Mouse (Mus musculus): Measurements from ENCODE around the gene Hist1h2bm. TPM values are rescaled to one million over a fixed set of nuclear protein-coding genes. Genes with fewer than 3 reads are reported as not detected.
A peak's percentile ranks its signal among the peaks of the same experiment; 100 is the strongest.
"Not testable (repeated sequence)": the region's sequence is repeated elsewhere in the genome, so short reads cannot be mapped to it uniquely, and the experiment has no call there.

The Hist1h2bm gene
- 0.39 and 1.7 TPM in 2 replicates for polyA plus RNA-seq (2015; fragmentation: Nextera tagmentation; extraction: Ambion mirVana)

- peak within 1 kb of the TSS; percentile 50 for H3K9ac ChIP-seq
- peak; percentile 98 for ATAC-seq (replicated peaks)
- peaks cover 25% of the 10 kb centered on the region for H3K4me1 ChIP-seq
- WGBS: under 1% methylated on average over 37 of the region's 37 CpGs
- peak within 1 kb of the TSS; percentile 45 for H3K4me3 ChIP-seq
- H3K27me3 ChIP-seq (replicated peaks); H3K9me3 ChIP-seq; H3K36me3 ChIP-seq (replicated peaks): not testable (repeated sequence)
- peak within 1 kb of the TSS; percentile 69 for H3K4me2 ChIP-seq
- peak within 1 kb of the TSS; percentile 87 for H3K27ac ChIP-seq
These were observed at the start of gene Hist1h2bm for GRCm38 (mm10) chr13:21721757-21722372. Hist1h2bm (plus strand) TSS chr13:21722044.

GRCm38 (mm10) chr13:21677305-21677704 is 44.5 kb upstream of the Hist1h2bm start, which contains the start of gene Olfr1360:
Olfr1360 (minus strand) TSS chr13:21677405.
- H3K27ac ChIP-seq: no peak within 1 kb of the TSS
- no peak within 1 kb of the TSS for H3K4me3 ChIP-seq
- H3K27me3 ChIP-seq (replicated peaks): no peaks in the 10 kb centered on the region
- H3K4me1 ChIP-seq: no peaks in the 10 kb centered on the region
- no peak within 1 kb of the TSS for H3K4me2 ChIP-seq
- no peaks in the 10 kb centered on the region for H3K9me3 ChIP-seq
- H3K36me3 ChIP-seq (replicated peaks): no peaks in the 10 kb centered on the region
- no peak within 1 kb of the TSS for H3K9ac ChIP-seq
- ATAC-seq (replicated peaks): no peak
- WGBS: 88% methylated on average over 2 of the region's 2 CpGs

GRCm38 (mm10) chr13:21697811-21698210 is 24.0 kb upstream of the Hist1h2bm start, which contains the start of gene Olfr1359:
Olfr1359 (plus strand) TSS chr13:21698111.
- H3K9me3 ChIP-seq: no peaks in the 10 kb centered on the region
- no peak within 1 kb of the TSS for H3K9ac ChIP-seq
- no peaks in the 10 kb centered on the region for H3K36me3 ChIP-seq (replicated peaks)

DNA sequence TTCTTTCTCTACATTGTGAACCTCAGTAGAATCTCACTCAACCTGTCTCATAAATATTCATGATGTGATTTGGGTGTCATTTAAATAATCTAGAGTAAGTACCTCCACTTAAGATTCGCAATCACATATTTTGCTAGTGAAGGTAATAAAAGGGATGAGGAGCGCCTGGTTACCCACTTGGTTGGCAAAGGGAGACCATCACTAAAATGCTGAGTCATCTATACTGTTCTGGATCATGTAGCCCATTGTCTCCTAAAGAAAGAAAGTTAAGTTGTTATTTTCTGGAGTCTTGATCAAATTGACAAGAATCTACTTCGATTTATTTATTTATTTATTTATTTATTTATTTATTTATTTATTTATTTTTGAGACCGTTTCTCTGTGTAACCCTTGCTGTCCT is 15.2 kb upstream of the Hist1h2bm start:
- Histone ChIP-seq H3K27me3 (replicated peaks) (no peaks in the 10 kb centered on the region), H3K36me3 (replicated peaks) (no peaks in the 10 kb centered on the region), H3K9me3 (no peaks in the 10 kb centered on the region), H3K4me3 (no peak overlapping the region), H3K4me1 (no peaks in the 10 kb centered on the region), H3K4me2 (no peak overlapping the region), H3K27ac (no peak overlapping the region), H3K9ac (no peak overlapping the region)
- WGBS: 77% methylated on average over 4 of the region's 4 CpGs
- ATAC-seq (replicated peaks): no peak

More at GRCm38 (mm10) chr13:21697811-21698210, 24.0 kb upstream of the Hist1h2bm start, which contains the start of gene Olfr1359:
- H3K4me1 ChIP-seq: no peaks in the 10 kb centered on the region
- ATAC-seq (replicated peaks): no peak
- no peak within 1 kb of the TSS for H3K4me3 ChIP-seq
- H3K4me2 ChIP-seq: no peak within 1 kb of the TSS
- H3K27me3 ChIP-seq (replicated peaks): no peaks in the 10 kb centered on the region
- no peak within 1 kb of the TSS for H3K27ac ChIP-seq

GRCm38 (mm10) chr13:21710031-21710711 is 11.7 kb upstream of the Hist1h2bm start:
- Histone ChIP-seq H3K36me3 (replicated peaks) (no peaks in the 10 kb centered on the region), H3K27me3 (replicated peaks) (no peaks in the 10 kb centered on the region), H3K4me2 (peak overlapping the region; percentile 77), H3K9ac (peak overlapping the region; percentile 31), H3K4me1 (peaks cover 4% of the 10 kb centered on the region), H3K4me3 (peak overlapping the region; percentile 47), H3K9me3 (no peaks in the 10 kb centered on the region), H3K27ac (peak overlapping the region; percentile 63)
- 0% methylated on average over 32 of the region's 32 CpGs for WGBS
- peak; percentile 88 for ATAC-seq (replicated peaks)

GRCm38 (mm10) chr13:21710821-21711525 is 10.9 kb upstream of the Hist1h2bm start:
- H3K27ac ChIP-seq: no peak overlapping the region
- WGBS: 2% methylated on average over 22 of the region's 22 CpGs
- H3K27me3 ChIP-seq (replicated peaks): no peaks in the 10 kb centered on the region
- H3K4me2 ChIP-seq: peak overlapping the region; percentile 77
- ATAC-seq (replicated peaks): peak; percentile 89
- H3K9ac ChIP-seq: peak overlapping the region; percentile 29
- H3K36me3 ChIP-seq (replicated peaks): no peaks in the 10 kb centered on the region
- H3K4me1 ChIP-seq: peaks cover 9% of the 10 kb centered on the region
- H3K9me3 ChIP-seq: no peaks in the 10 kb centered on the region
- peak overlapping the region; percentile 47 for H3K4me3 ChIP-seq

- H3K4me2 ChIP-seq: peak overlapping the region; percentile 77
- no peak overlapping the region for H3K27ac ChIP-seq
- no peaks in the 10 kb centered on the region for H3K36me3 ChIP-seq (replicated peaks)
- 23% methylated on average over 4 of the region's 4 CpGs for WGBS
- H3K9ac ChIP-seq: no peak overlapping the region
- ATAC-seq (replicated peaks): no peak
- peak overlapping the region; percentile 47 for H3K4me3 ChIP-seq
- peaks cover 9% of the 10 kb centered on the region for H3K4me1 ChIP-seq
- no peaks in the 10 kb centered on the region for H3K27me3 ChIP-seq (replicated peaks)
- H3K9me3 ChIP-seq: no peaks in the 10 kb centered on the region
These were observed 10.1 kb upstream of the Hist1h2bm start for GRCm38 (mm10) chr13:21711698-21712097.

DNA sequence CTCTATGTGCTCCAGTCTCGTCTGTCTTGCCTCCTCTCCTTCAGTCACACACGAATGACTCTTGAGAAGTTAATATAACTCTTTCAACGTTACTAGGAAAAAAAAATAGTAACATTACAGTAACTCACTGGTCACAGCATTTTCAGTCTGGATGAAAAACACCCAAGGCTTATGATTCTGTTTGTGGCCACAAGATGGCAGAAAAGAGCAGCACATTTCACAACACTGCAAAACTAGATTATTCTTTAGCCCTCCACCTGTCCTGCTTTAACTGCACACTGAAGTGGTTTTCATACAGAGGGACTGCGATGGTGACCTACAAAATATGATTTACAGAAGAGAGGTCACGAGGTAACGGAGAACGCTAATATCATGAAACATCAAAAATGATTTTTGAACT is 7.1 kb upstream of the Hist1h2bm start:
- H3K27ac ChIP-seq: peak overlapping the region; percentile 91; the same call in 1 of the 2 replicates
- H3K36me3 ChIP-seq (replicated peaks): no peaks in the 10 kb centered on the region
- no peaks in the 10 kb centered on the region for H3K27me3 ChIP-seq (replicated peaks)
- peaks cover 24% of the 10 kb centered on the region for H3K4me1 ChIP-seq
- ATAC-seq (replicated peaks): no peak
- no peaks in the 10 kb centered on the region for H3K9me3 ChIP-seq
- H3K4me3 ChIP-seq: peak overlapping the region; percentile 44
- 2% methylated on average over 7 of the region's 7 CpGs for WGBS
- peak overlapping the region; percentile 78 for H3K4me2 ChIP-seq
- H3K9ac ChIP-seq: peak overlapping the region; percentile 1; the same call in 1 of the 2 replicates

DNA sequence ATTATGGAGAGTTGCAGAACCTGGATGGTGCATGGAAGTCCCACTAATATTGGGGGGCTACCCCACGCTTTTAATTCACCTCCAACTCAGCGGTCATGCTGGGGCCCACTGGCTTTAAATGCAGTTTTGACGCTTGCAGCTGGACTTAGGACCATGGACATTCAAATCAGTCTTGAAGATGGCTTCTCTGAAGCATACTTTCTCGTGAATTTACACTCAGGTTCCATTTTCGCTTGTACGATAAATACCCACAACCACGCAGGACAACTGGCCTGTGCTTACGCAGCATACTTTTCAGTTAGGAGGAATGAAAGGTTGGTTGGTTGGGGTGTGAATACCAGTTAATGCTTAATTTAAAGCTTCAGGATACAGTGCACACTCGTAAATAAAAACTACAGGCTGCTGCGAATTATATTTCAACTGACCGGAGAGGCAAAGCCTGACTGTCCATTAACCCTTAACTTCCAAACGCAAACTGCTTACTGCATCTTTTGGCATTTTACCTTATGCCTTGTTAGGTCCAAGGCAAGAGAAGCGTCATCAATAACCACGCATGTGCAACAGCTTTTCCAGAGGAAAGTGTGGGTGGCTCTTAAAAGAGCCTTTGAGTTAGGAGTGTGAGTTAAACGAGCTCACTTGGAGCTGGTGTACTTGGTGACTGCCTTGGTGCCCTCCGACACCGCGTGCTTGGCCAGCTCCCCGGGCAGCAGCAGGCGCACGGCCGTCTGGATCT is 6.5 kb upstream of the Hist1h2bm start:
- ATAC-seq (replicated peaks): no peak

DNA sequence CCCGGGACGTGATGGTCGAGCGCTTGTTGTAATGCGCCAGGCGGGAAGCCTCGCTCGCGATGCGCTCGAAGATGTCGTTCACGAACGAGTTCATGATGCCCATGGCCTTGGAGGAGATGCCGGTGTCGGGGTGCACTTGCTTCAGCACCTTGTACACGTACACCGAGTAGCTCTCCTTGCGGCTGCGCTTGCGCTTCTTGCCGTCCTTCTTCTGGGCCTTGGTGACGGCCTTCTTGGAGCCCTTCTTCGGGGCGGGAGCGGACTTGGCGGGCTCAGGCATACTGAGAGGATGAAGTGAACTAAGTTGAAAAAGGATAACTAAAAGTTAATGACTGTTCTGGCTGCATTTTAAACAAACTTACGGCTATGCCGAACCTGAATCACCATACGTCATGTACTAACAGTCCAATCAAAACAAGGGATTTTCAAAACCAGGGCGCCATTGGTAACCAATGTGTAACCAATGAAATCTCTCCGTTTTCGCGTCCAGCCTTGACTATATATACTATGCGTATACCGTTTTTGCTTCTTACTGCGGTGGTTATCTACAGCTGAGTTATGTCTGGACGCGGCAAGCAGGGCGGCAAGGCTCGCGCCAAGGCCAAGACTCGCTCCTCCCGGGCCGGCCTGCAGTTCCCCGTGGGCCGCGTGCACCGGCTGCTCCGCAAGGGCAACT is 5.8 kb upstream of the Hist1h2bm start, which contains the start of the genes Hist1h2bl and Hist1h2ai:
Gene Hist1h2bl (minus strand): TSS at position 280 of the 676 bp plus-strand sequence.
Gene Hist1h2ai (plus strand): TSS at position 559 of the 676 bp plus-strand sequence.
- H3K27me3 ChIP-seq (replicated peaks); H3K9me3 ChIP-seq; H3K36me3 ChIP-seq (replicated peaks): not testable (repeated sequence)
- H3K4me2 ChIP-seq: peak within 1 kb of the TSS; percentile 78
- under 1% methylated on average over 37 of the region's 50 CpGs for WGBS
- peak within 1 kb of the TSS; percentile 44 for H3K4me3 ChIP-seq
- H3K9ac ChIP-seq: peak within 1 kb of the TSS; percentile 52
- H3K27ac ChIP-seq: peak within 1 kb of the TSS; percentile 91
- ATAC-seq (replicated peaks): peak; percentile 96
- peaks cover 27% of the 10 kb centered on the region for H3K4me1 ChIP-seq

More for the DNA sequence above, 6.5 kb upstream of the Hist1h2bm start:
- Histone ChIP-seq H3K9me3 (no peaks in the 10 kb centered on the region), H3K4me1 (peaks cover 24% of the 10 kb centered on the region), H3K4me3 (peak overlapping the region; percentile 44), H3K36me3 (replicated peaks) (no peaks in the 10 kb centered on the region), H3K9ac (peak overlapping the region; percentile 1; the same call in 1 of the 2 replicates), H3K27ac (peak overlapping the region; percentile 91), H3K4me2 (peak overlapping the region; percentile 78), H3K27me3 (replicated peaks) (no peaks in the 10 kb centered on the region)
- under 1% methylated on average over 22 of the region's 22 CpGs for WGBS

Data from midbrain, embryonic 15.5 days (tissue).